Mouse (Mus musculus): Measurements from ENCODE around the gene Ccdc78. TPM values are rescaled to one million over a fixed set of nuclear protein-coding genes. Genes with fewer than 3 reads are reported as not detected.
A peak's percentile ranks its signal among the peaks of the same experiment; 100 is the strongest.

Ccdc78 gene
- polyA plus RNA-seq, 1 experiment from 2014 or later = 0.12 TPM

- Histone ChIP-seq H3K9me3 (ENCODE audit: low read depth, low read length) (no peaks in the 10 kb centered on the region), H3K27me3 (ENCODE audit: insufficient read depth, low read length) (peaks cover 44% of the 10 kb centered on the region), H3K4me2 (no peak overlapping the region), H3K4me1 (ENCODE audit: insufficient read depth) (no peaks in the 10 kb centered on the region), H3K9ac (no peak overlapping the region), H3K4me3 (ENCODE audit: low read depth, low read length) (no peak overlapping the region), H3K36me3 (ENCODE audit: insufficient read depth) (no peaks in the 10 kb centered on the region), H3K27ac (ENCODE audit: low read depth) (no peak overlapping the region)
- no peak for TF ChIP-seq CTCF (IDR thresholded peaks at IDR 0.05; ENCODE audit: low read depth)
- DNase-seq (no peak), ATAC-seq (ENCODE audit: insufficient read depth) (no peak)
- 66% methylated on average over 4 of the region's 4 CpGs for WGBS
Observed at GRCm38 (mm10) chr17:25810890-25811289, 24.5 kb downstream of the Ccdc78 start.

DNA sequence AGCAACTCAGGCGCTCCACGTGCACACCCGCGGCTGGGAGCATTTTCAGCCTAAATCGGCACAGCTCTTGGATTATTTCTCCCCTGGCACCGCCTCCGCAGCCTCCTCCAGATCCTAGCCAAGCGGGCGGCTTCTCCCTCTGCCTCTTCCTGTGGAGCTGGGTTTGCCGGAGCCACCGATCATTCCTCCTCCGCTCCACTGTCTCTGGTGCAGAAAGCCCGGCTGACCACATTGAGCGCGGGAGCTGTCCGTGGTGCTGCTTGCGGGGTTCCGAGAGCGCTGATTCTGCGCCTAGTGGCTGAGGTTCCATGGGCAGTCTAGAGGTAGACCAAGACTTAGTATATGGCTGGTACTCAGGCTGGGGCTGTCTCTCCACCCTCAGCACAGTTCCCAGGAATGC lies 27.1 kb downstream of the Ccdc78 start:
- Histone ChIP-seq H3K9ac (no peak overlapping the region), H3K36me3 (ENCODE audit: insufficient read depth) (no peaks in the 10 kb centered on the region), H3K27ac (ENCODE audit: low read depth) (no peak overlapping the region), H3K27me3 (ENCODE audit: insufficient read depth, low read length) (peaks cover 49% of the 10 kb centered on the region), H3K4me1 (ENCODE audit: insufficient read depth) (no peaks in the 10 kb centered on the region), H3K9me3 (ENCODE audit: low read depth, low read length) (no peaks in the 10 kb centered on the region), H3K4me3 (ENCODE audit: low read depth, low read length) (no peak overlapping the region), H3K4me2 (no peak overlapping the region)
- peak; percentile 96 for DNase-seq
- TF ChIP-seq CTCF (IDR thresholded peaks at IDR 0.05; ENCODE audit: low read depth) = peak; percentile 78
- 2% methylated on average over 20 of the region's 20 CpGs for WGBS
- ATAC-seq (ENCODE audit: insufficient read depth) = peak; percentile 64

DNA sequence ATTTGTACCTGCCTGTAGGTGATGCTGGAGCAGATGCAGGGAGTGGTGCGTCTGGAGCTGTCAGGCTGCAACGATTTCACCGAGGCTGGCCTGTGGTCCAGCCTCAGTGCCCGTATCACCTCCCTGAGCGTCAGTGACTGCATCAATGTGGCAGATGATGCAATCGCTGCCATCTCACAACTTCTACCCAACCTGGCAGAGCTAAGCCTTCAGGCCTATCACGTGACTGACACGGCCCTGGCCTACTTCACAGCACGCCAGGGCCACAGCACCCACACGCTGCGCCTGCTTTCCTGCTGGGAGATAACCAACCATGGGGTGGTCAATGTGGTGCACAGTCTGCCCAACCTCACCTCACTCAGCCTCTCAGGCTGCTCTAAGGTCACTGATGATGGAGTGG lies 31.3 kb downstream of the Ccdc78 start:
- Histone ChIP-seq H3K4me1 (ENCODE audit: insufficient read depth) (no peaks in the 10 kb centered on the region), H3K36me3 (ENCODE audit: insufficient read depth) (no peaks in the 10 kb centered on the region), H3K4me2 (no peak overlapping the region), H3K4me3 (ENCODE audit: low read depth, low read length) (no peak overlapping the region), H3K9me3 (ENCODE audit: low read depth, low read length) (no peaks in the 10 kb centered on the region), H3K27ac (ENCODE audit: low read depth) (no peak overlapping the region), H3K27me3 (ENCODE audit: insufficient read depth, low read length) (peaks cover 31% of the 10 kb centered on the region), H3K9ac (no peak overlapping the region)
- no peak for TF ChIP-seq CTCF (IDR thresholded peaks at IDR 0.05; ENCODE audit: low read depth)
- 73% methylated on average over 11 of the region's 11 CpGs for WGBS
- DNase-seq (no peak), ATAC-seq (ENCODE audit: insufficient read depth) (no peak)

DNA sequence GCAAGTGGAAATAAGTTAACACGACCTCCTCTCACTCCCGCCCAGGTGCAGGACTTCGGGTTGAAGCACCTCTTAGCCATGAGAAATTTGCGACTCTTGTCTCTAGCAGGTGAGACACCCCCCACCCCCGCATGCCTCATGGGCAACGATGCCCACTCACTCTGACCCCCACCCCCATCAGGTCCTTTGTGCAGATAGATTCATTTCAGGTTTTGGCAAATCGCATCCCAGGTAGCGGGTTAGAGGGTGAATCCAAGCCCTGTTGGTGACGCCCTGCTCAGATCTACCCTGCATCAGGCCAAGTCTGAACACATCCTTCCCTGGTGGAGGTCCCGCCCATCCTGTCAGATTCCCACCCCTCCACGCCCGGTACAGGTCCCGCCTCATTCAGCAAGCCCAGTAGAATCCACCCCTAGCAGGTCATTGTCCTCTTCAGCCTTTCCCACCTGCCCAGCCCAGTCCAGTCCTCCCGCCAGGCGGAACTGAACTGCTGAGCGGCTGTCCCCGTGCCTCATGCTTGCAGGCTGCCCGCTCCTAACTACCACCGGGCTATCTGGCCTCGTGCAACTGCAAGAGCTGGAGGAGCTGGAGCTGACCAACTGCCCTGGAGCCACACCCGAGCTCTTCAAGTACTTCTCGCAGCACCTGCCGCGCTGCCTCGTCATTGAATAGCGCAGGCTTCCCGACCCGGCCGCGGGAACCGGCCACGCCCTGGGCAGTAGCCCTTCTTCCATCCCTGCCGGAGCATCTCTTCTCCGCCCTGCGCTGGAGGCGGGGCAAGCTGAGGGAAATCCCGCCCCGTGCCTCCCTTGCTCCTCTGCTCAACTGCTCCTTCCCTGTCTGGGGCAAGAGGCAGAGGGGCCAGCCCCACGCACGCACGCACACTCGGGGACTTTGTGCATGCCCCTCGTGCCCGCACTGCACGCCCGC lies 32.7 kb downstream of the Ccdc78 start:
- peak overlapping the region; percentile 27; the same call in 1 of the 2 replicates for H3K4me2 ChIP-seq
- H3K27me3 ChIP-seq (ENCODE audit: insufficient read depth, low read length) = peaks cover 28% of the 10 kb centered on the region
- ATAC-seq (ENCODE audit: insufficient read depth) (no peak), DNase-seq (no peak)
- peak overlapping the region; percentile 3; the same call in 1 of the 2 replicates for H3K9ac ChIP-seq
- peaks cover 4% of the 10 kb centered on the region for H3K4me1 ChIP-seq (ENCODE audit: insufficient read depth)
- no peaks in the 10 kb centered on the region for H3K9me3 ChIP-seq (ENCODE audit: low read depth, low read length)
- WGBS = 7% methylated on average over 46 of the region's 46 CpGs
- TF ChIP-seq CTCF (IDR thresholded peaks at IDR 0.05; ENCODE audit: low read depth) = no peak
- no peak overlapping the region; the same call in 1 of the 2 replicates for H3K4me3 ChIP-seq (ENCODE audit: low read depth, low read length)
- no peaks in the 10 kb centered on the region for H3K36me3 ChIP-seq (ENCODE audit: insufficient read depth)
- no peak overlapping the region for H3K27ac ChIP-seq (ENCODE audit: low read depth)

DNA sequence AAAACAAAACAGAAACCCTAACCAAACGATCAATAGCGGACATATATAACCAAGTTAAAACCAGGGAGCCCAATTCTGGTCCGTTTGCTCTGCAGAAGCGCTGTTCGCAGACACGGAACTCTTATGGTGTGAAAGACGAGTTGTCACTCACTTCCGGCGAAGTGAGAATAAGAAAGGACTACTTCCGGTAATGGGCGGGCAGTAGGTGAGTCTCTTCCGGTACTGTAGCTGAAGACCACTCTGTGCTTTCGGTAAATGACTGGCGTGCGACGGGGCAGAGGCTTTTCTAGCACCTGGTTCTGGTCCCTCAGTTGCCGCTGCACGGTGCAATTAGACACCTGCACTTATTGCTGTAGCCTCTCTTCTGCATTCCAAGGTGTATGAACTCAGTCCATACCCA lies 37.1 kb downstream of the Ccdc78 start, which contains the start of gene Wdr24:
Gene Wdr24 (plus strand): TSS at position 176 of the 400 bp plus-strand sequence.
- peak within 1 kb of the TSS; percentile 74 for H3K9ac ChIP-seq
- WGBS = under 1% methylated on average over 18 of the region's 18 CpGs
- DNase-seq (peak; percentile 96), ATAC-seq (ENCODE audit: insufficient read depth) (peak; percentile 74)
- H3K36me3 ChIP-seq (ENCODE audit: insufficient read depth) = peaks cover 30% of the 10 kb centered on the region
- peaks cover 16% of the 10 kb centered on the region for H3K4me1 ChIP-seq (ENCODE audit: insufficient read depth)
- peak within 1 kb of the TSS; percentile 67 for H3K4me3 ChIP-seq (ENCODE audit: low read depth, low read length)
- H3K9me3 ChIP-seq (ENCODE audit: low read depth, low read length) = no peaks in the 10 kb centered on the region
- H3K4me2 ChIP-seq = peak within 1 kb of the TSS; percentile 98
- peak within 1 kb of the TSS; percentile 63 for H3K27ac ChIP-seq (ENCODE audit: low read depth)
- TF ChIP-seq CTCF (IDR thresholded peaks at IDR 0.05; ENCODE audit: low read depth) = no peak
- peaks cover 20% of the 10 kb centered on the region for H3K27me3 ChIP-seq (ENCODE audit: insufficient read depth, low read length)

GRCm38 (mm10) chr17:25824362-25825142 lies 38.2 kb downstream of the Ccdc78 start:
- Histone ChIP-seq H3K36me3 (ENCODE audit: insufficient read depth) (peaks cover 32% of the 10 kb centered on the region), H3K4me1 (ENCODE audit: insufficient read depth) (peaks cover 18% of the 10 kb centered on the region), H3K9ac (peak overlapping the region; percentile 74), H3K27me3 (ENCODE audit: insufficient read depth, low read length) (peaks cover 9% of the 10 kb centered on the region), H3K9me3 (ENCODE audit: low read depth, low read length) (no peaks in the 10 kb centered on the region), H3K4me2 (peak overlapping the region; percentile 98), H3K4me3 (ENCODE audit: low read depth, low read length) (peak overlapping the region; percentile 67), H3K27ac (ENCODE audit: low read depth) (no peak overlapping the region)
- DNase-seq (no peak), ATAC-seq (ENCODE audit: insufficient read depth) (no peak)
- no peak for TF ChIP-seq CTCF (IDR thresholded peaks at IDR 0.05; ENCODE audit: low read depth)
- WGBS = 67% methylated on average over 17 of the region's 17 CpGs

GRCm38 (mm10) chr17:25825311-25825710 lies 38.9 kb downstream of the Ccdc78 start:
- peak overlapping the region; percentile 98; the same call in 1 of the 2 replicates for H3K4me2 ChIP-seq
- no peak overlapping the region for H3K27ac ChIP-seq (ENCODE audit: low read depth)
- no peak for ATAC-seq (ENCODE audit: insufficient read depth)

More at GRCm38 (mm10) chr17:25825311-25825710, 38.9 kb downstream of the Ccdc78 start:
- Histone ChIP-seq H3K4me3 (ENCODE audit: low read depth, low read length) (no peak overlapping the region), H3K9ac (no peak overlapping the region), H3K36me3 (ENCODE audit: insufficient read depth) (peaks cover 39% of the 10 kb centered on the region), H3K9me3 (ENCODE audit: low read depth, low read length) (no peaks in the 10 kb centered on the region), H3K4me1 (ENCODE audit: insufficient read depth) (peaks cover 22% of the 10 kb centered on the region), H3K27me3 (ENCODE audit: insufficient read depth, low read length) (peaks cover 2% of the 10 kb centered on the region)
- TF ChIP-seq CTCF (IDR thresholded peaks at IDR 0.05; ENCODE audit: low read depth) = no peak
- no peak for DNase-seq
- WGBS = 80% methylated on average over 6 of the region's 6 CpGs

Measured in lung, embryonic 14.5 days (tissue).